In the genomic region with DNA sequence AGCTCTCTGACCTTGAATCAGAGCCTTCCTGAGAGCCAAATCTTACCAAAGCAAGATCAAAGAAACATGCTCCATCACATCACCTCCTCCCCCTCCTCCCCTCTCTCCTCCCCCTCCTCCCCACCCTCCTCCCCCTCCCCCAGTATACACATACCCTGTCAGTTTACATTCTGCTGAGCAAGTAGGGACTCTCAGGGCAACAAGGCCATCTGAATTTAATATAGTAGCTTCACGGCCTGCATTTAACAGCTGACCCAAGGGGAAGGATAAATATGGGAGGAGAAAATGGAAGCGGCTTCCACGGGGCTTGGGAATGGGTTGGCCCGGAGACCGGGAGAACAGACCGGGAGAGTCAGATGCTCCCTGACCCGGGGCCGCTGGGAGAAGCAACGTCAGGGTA, we compare ENCODE assay signal across 21 mouse cellular contexts. TPM values are rescaled to one million over a fixed set of nuclear protein-coding genes. Genes with fewer than 3 reads are reported as not detected.
DNase-seq lines count a peak whose midpoint lies in the region; ATAC-seq and TF ChIP-seq lines count a peak whose summit lies in the region.
"Had no signal": no experiment of that assay in that cellular context is flagged by ENCODE, and none has a peak within 500 bp of the region (broad histone marks: within the 10 kb centered on the region; RNA-seq: fewer than 3 reads in every experiment).

No protein-coding gene starts in this region.

- ATAC-seq in forebrain, embryonic 13.5 days, result no peak
- ATAC-seq in forebrain, embryonic 16.5 days, result no peak
- ATAC-seq in neural tube, embryonic 11.5 days (ENCODE audit: insufficient read depth, low FRiP score, low TSS enrichment), result no peak
- ATAC-seq in midbrain, postnatal 0 days (ENCODE audit: low FRiP score), result no peak
- ATAC-seq: inflammation-experienced regulatory T-cells, adult 6 months had no signal

- H3K4me3 ChIP-seq in forebrain, embryonic 13.5 days, result no peak overlapping the region
- no peak overlapping the region for H3K4me3 ChIP-seq in forebrain, embryonic 16.5 days (replicated peaks; ENCODE audit: low read length)
- no peak overlapping the region for H3K4me3 ChIP-seq in neural tube, embryonic 11.5 days (ENCODE audit: low read depth, low read length)
- H3K4me3 ChIP-seq in limb, embryonic 10.5 days, result no peak overlapping the region
- no peak overlapping the region for H3K4me3 ChIP-seq in midbrain, postnatal 0 days (ENCODE audit: low read depth, low read length)
- H3K4me3 ChIP-seq: embryonic facial prominence, embryonic 13.5 days; heart, embryonic 12.5 days; layer of hippocampus, adult 2 months had no signal

- TF ChIP-seq CTCF in midbrain, postnatal 0 days (IDR thresholded peaks at IDR 0.05), result no peak

- H3K4me2 ChIP-seq in forebrain, embryonic 13.5 days, result no peak overlapping the region
- no peak overlapping the region for H3K4me2 ChIP-seq in forebrain, embryonic 16.5 days (ENCODE audit: low read length)
- H3K4me2 ChIP-seq in neural tube, embryonic 11.5 days (ENCODE audit: low read depth), result no peak overlapping the region
- H3K4me2 ChIP-seq in midbrain, postnatal 0 days (ENCODE audit: low read depth, low read length, poor library complexity, severe bottlenecking), result no peak overlapping the region
- H3K4me2 ChIP-seq: embryonic facial prominence, embryonic 13.5 days; heart, embryonic 12.5 days had no signal

- H3K36me3 ChIP-seq in forebrain, embryonic 13.5 days (ENCODE audit: poor library complexity, severe bottlenecking), result peaks cover 8% of the 10 kb centered on the region; the same call in 1 of the 2 replicates
- H3K36me3 ChIP-seq in forebrain, embryonic 16.5 days (ENCODE audit: control insufficient read depth, insufficient read depth), result no peaks in the 10 kb centered on the region
- H3K36me3 ChIP-seq in neural tube, embryonic 11.5 days (ENCODE audit: control insufficient read depth, insufficient read depth, low read length), result no peaks in the 10 kb centered on the region
- H3K36me3 ChIP-seq in limb, embryonic 10.5 days, result no peaks in the 10 kb centered on the region
- H3K36me3 ChIP-seq in midbrain, postnatal 0 days (ENCODE audit: insufficient read depth, low read length), result no peaks in the 10 kb centered on the region
- H3K36me3 ChIP-seq: G1E; heart, embryonic 12.5 days had no signal

- no peaks in the 10 kb centered on the region for H3K27me3 ChIP-seq in forebrain, embryonic 13.5 days
- H3K27me3 ChIP-seq in forebrain, embryonic 16.5 days (replicated peaks; ENCODE audit: control insufficient read depth, insufficient read depth, low read length), result no peaks in the 10 kb centered on the region
- no peaks in the 10 kb centered on the region for H3K27me3 ChIP-seq in neural tube, embryonic 11.5 days (ENCODE audit: control insufficient read depth, insufficient read depth, low read length)
- H3K27me3 ChIP-seq in limb, embryonic 10.5 days (ENCODE audit: low read depth, poor library complexity, severe bottlenecking), result no peaks in the 10 kb centered on the region
- no peaks in the 10 kb centered on the region for H3K27me3 ChIP-seq in midbrain, postnatal 0 days (ENCODE audit: insufficient read depth, low read length)
- H3K27me3 ChIP-seq: embryonic facial prominence, embryonic 13.5 days; heart, embryonic 12.5 days had no signal

- H3K27ac ChIP-seq in forebrain, embryonic 13.5 days, result peak overlapping the region; percentile 10; the same call in 1 of the 2 replicates
- no peak overlapping the region for H3K27ac ChIP-seq in forebrain, embryonic 16.5 days (ENCODE audit: low read length)
- H3K27ac ChIP-seq in neural tube, embryonic 11.5 days (ENCODE audit: low read depth, low read length), result peak overlapping the region; percentile 77
- H3K27ac ChIP-seq in limb, embryonic 10.5 days, result 0 out of 2 replicates have a peak overlapping the region, but pooled peaks have one; percentile 42
- H3K27ac ChIP-seq in midbrain, postnatal 0 days (ENCODE audit: low read depth, low read length), result no peak overlapping the region
- H3K27ac ChIP-seq: embryonic facial prominence, embryonic 13.5 days; layer of hippocampus, adult 2 months; stomach, postnatal 0 days had no signal

- DNase-seq in neural tube, embryonic 11.5 days (ENCODE audit: low spot score), result no peak
- DNase-seq in neural tube, embryonic 10.5 days (ENCODE audit: extremely low spot score, low spot score), result no peak
- DNase-seq in limb, embryonic 10.5 days (ENCODE audit: low spot score), result peak; percentile 30
- DNase-seq in midbrain, postnatal 0 days (ENCODE audit: low spot score), result no peak
- DNase-seq in cerebellum, adult 9-10 months, result no peak
- no peak for DNase-seq in thymus, postnatal 4 days
- DNase-seq: cerebellum, adult 11-12 months; heart, postnatal 14 days; kidney, adult 2 months; kidney, postnatal 14 days; layer of hippocampus, postnatal 36 days; lung, postnatal 10 days; right cerebral cortex, postnatal 4 days had no signal

- 75% methylated on average over 9 of the region's 9 CpGs for WGBS in forebrain, embryonic 13.5 days
- 84% methylated on average over 9 of the region's 9 CpGs for whole genome bisulfite sequencing in forebrain, embryonic 16.5 days
- 48% methylated on average over 9 of the region's 9 CpGs for WGBS in neural tube, embryonic 11.5 days
- 68% methylated on average over 9 of the region's 9 CpGs for WGBS in limb, embryonic 10.5 days
- 46% methylated on average over 9 of the region's 9 CpGs for WGBS in midbrain, postnatal 0 days

- H3K9ac ChIP-seq in forebrain, embryonic 13.5 days, result no peak overlapping the region
- no peak overlapping the region for H3K9ac ChIP-seq in forebrain, embryonic 16.5 days (replicated peaks; ENCODE audit: low read depth, low read length)
- H3K9ac ChIP-seq in neural tube, embryonic 11.5 days (ENCODE audit: low read length), result no peak overlapping the region
- 0 out of 2 replicates have a peak overlapping the region, but pooled peaks have one; percentile 13 for H3K9ac ChIP-seq in midbrain, postnatal 0 days (replicated peaks; ENCODE audit: low read length, poor library complexity, severe bottlenecking)
- H3K9ac ChIP-seq: embryonic facial prominence, embryonic 13.5 days; heart, embryonic 12.5 days had no signal

- peaks cover 3% of the 10 kb centered on the region; the same call in 1 of the 2 replicates for H3K9me3 ChIP-seq in forebrain, embryonic 13.5 days (replicated peaks)
- H3K9me3 ChIP-seq in forebrain, embryonic 16.5 days (ENCODE audit: control insufficient read depth, low read length), result peaks cover 4% of the 10 kb centered on the region; the same call in 1 of the 2 replicates
- no peaks in the 10 kb centered on the region for H3K9me3 ChIP-seq in neural tube, embryonic 11.5 days (ENCODE audit: control insufficient read depth, low read length)
- no peaks in the 10 kb centered on the region for H3K9me3 ChIP-seq in limb, embryonic 10.5 days (replicated peaks)
- no peaks in the 10 kb centered on the region for H3K9me3 ChIP-seq in midbrain, postnatal 0 days (ENCODE audit: low read length)

- peaks cover 12% of the 10 kb centered on the region for H3K4me1 ChIP-seq in forebrain, embryonic 13.5 days
- peaks cover 7% of the 10 kb centered on the region for H3K4me1 ChIP-seq in forebrain, embryonic 16.5 days (replicated peaks; ENCODE audit: control insufficient read depth, insufficient read depth, low read length)
- peaks cover 11% of the 10 kb centered on the region; the same call in 1 of the 2 replicates for H3K4me1 ChIP-seq in neural tube, embryonic 11.5 days (ENCODE audit: control insufficient read depth, insufficient read depth, low read length)
- peaks cover 42% of the 10 kb centered on the region for H3K4me1 ChIP-seq in limb, embryonic 10.5 days
- peaks cover 6% of the 10 kb centered on the region for H3K4me1 ChIP-seq in midbrain, postnatal 0 days (ENCODE audit: insufficient read depth, low read length)
- H3K4me1 ChIP-seq: heart, embryonic 12.5 days had no signal

RNA-seq across cellular contexts. Expression of gene Cux2, which starts 32.1 kb away (rescaled TPM):
- 16.9 and 17.9 TPM in 2 replicates for polyA plus RNA-seq in forebrain, embryonic 13.5 days (2015; fragmentation: Nextera tagmentation; extraction: Ambion mirVana)
- polyA plus RNA-seq in forebrain, embryonic 16.5 days (2015; fragmentation: Nextera tagmentation; extraction: Ambion mirVana), result 32.0 and 36.2 TPM in 2 replicates
- polyA plus RNA-seq in neural tube, embryonic 11.5 days (2014; fragmentation: Nextera tagmentation; extraction: Ambion mirVana), result 12.7 and 16.2 TPM in 2 replicates
- polyA plus RNA-seq in limb, embryonic 10.5 days (2016; fragmentation: Nextera tagmentation; extraction: Ambion mirVana), result 2.9 and 4.4 TPM in 2 replicates
- 40.1 and 40.2 TPM in 2 replicates for total RNA-seq in midbrain, postnatal 0 days (2014; rRNA removed)
- 15.4 and 17.4 TPM in 2 replicates for polyA plus RNA-seq in midbrain, postnatal 0 days (2015; fragmentation: Nextera tagmentation; extraction: Ambion mirVana)
- polyA plus RNA-seq: G1E had no signal

Comparison
In these comparisons a context has a peak if more than half of its experiments do, and no peak if none do; other contexts are left out.
1. H3K27ac ChIP-seq: peak in forebrain, embryonic 13.5 days (single experiment), neural tube, embryonic 11.5 days (single experiment) and limb, embryonic 10.5 days (single experiment); none in forebrain, embryonic 16.5 days (single experiment) and midbrain, postnatal 0 days (single experiment).